In the genomic region with DNA sequence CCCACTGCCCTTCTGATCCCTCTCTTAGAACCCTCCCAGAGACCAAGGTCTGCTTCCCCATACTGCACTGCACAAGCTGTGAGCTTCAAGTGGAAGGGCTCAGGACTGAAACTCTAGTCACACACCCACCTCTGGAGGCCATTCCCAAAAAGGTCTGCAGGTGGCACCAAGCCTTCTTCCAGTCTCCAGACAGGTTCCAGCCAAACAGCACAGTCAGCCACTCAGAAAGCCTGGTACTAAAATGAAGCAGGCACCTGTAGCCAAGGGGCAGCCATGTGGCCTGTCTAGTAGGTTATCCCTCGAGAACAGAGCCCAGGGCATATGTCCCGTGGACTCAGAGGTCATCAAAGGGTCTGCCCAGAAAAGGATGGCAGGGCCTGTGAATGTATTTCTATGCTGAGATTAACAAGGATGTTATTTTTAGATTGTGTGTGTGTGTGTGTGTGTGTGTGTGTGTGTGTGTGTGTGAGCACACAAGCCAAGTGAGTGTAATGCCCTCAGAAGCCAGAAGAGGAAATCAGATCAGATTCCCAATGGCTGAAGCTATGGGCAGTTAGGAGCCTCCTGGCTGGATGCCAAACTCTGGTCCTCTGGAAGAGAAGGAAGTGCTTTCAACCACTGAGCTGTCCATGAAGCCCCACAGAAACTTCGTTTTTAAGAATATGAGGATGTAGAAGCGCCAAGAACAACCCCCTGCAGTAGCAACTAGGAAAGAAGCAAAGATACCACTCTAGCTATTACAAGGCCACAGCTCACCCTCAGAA, we compare ENCODE assay signal across 8 mouse cellular contexts. TPM values are rescaled to one million over a fixed set of nuclear protein-coding genes. Genes with fewer than 3 reads are reported as not detected.
DNase-seq lines count a peak whose midpoint lies in the region; ATAC-seq and TF ChIP-seq lines count a peak whose summit lies in the region.

Gene Rbfox3 (minus strand): TSS at position 291 of the 764 bp plus-strand sequence.

- no peak for ATAC-seq in forebrain, embryonic 16.5 days
- no peak for ATAC-seq in midbrain, embryonic 14.5 days (ENCODE audit: low FRiP score, low TSS enrichment)

- H3K9me3 ChIP-seq in forebrain, embryonic 16.5 days (ENCODE audit: control insufficient read depth, low read length), result no peaks in the 10 kb centered on the region
- no peaks in the 10 kb centered on the region for H3K9me3 ChIP-seq in midbrain, embryonic 14.5 days (ENCODE audit: control insufficient read depth, low read length)

- no peaks in the 10 kb centered on the region for H3K36me3 ChIP-seq in forebrain, embryonic 16.5 days (ENCODE audit: control insufficient read depth, insufficient read depth)
- H3K36me3 ChIP-seq in midbrain, embryonic 14.5 days (ENCODE audit: control insufficient read depth, insufficient read depth, low read length), result no peaks in the 10 kb centered on the region

- H3K27ac ChIP-seq in forebrain, embryonic 16.5 days (ENCODE audit: low read length), result no peak within 1 kb of the TSS
- H3K27ac ChIP-seq in midbrain, embryonic 14.5 days (replicated peaks; ENCODE audit: low read depth, low read length), result peak within 1 kb of the TSS; percentile 28

- peaks cover 8% of the 10 kb centered on the region; the same call in 1 of the 2 replicates for H3K27me3 ChIP-seq in forebrain, embryonic 16.5 days (replicated peaks; ENCODE audit: control insufficient read depth, insufficient read depth, low read length)
- H3K27me3 ChIP-seq in midbrain, embryonic 14.5 days (ENCODE audit: control insufficient read depth, insufficient read depth, low read length), result no peaks in the 10 kb centered on the region

- 51% methylated on average over 4 of the region's 4 CpGs for WGBS in forebrain, embryonic 16.5 days
- 60% methylated on average over 4 of the region's 4 CpGs for WGBS in midbrain, embryonic 14.5 days

- TF ChIP-seq POLR2A in brain, embryonic 14.5 days (IDR thresholded peaks at IDR 0.05; ENCODE audit: borderline replicate concordance, extremely low read depth, insufficient read depth, insufficient read length, poor library complexity, severe bottlenecking), result no peak

- H3K4me1 ChIP-seq in forebrain, embryonic 16.5 days (replicated peaks; ENCODE audit: control insufficient read depth, insufficient read depth, low read length), result peaks cover 28% of the 10 kb centered on the region
- H3K4me1 ChIP-seq in midbrain, embryonic 14.5 days (ENCODE audit: control insufficient read depth, insufficient read depth, low read length), result peaks cover 40% of the 10 kb centered on the region

- H3K9ac ChIP-seq in forebrain, embryonic 16.5 days (replicated peaks; ENCODE audit: low read depth, low read length), result no peak within 1 kb of the TSS
- H3K9ac ChIP-seq in midbrain, embryonic 14.5 days (replicated peaks; ENCODE audit: low read length), result no peak within 1 kb of the TSS

- H3K4me2 ChIP-seq in forebrain, embryonic 16.5 days (ENCODE audit: low read length), result no peak within 1 kb of the TSS
- H3K4me2 ChIP-seq in midbrain, embryonic 14.5 days (ENCODE audit: low read length), result peak within 1 kb of the TSS; percentile 92

- peak; percentile 58 for DNase-seq in kidney, postnatal 10 days
- no peak for DNase-seq in kidney, adult 18-20 months
- DNase-seq in brain, embryonic 14.5 days (ENCODE audit: low read depth), result peak; percentile 66
- peak; percentile 69 for DNase-seq in midbrain, embryonic 14.5 days
- no peak for DNase-seq in adrenal gland, postnatal 25 days
- no peak for DNase-seq in adrenal gland, adult 2 months
- no peak for DNase-seq in frontal cortex, postnatal 25 days (ENCODE audit: low spot score in 2 of 2)

- H3K4me3 ChIP-seq in forebrain, embryonic 16.5 days (replicated peaks; ENCODE audit: low read length), result no peak within 1 kb of the TSS
- H3K4me3 ChIP-seq in midbrain, embryonic 14.5 days (replicated peaks; ENCODE audit: low read depth, low read length), result no peak within 1 kb of the TSS

- peak; percentile 40; the same call in 1 of the 2 replicates for TF ChIP-seq CTCF in brain, embryonic 14.5 days (IDR thresholded peaks at IDR 0.05; ENCODE audit: borderline replicate concordance, extremely low read depth, insufficient read depth, insufficient read length)

RNA-seq across cellular contexts. Expression of gene Rbfox3, which starts in this region (rescaled TPM):
- polyA plus RNA-seq in brain, embryonic 14.5 days (2012; rRNA removed), result 19.7 and 37.6 TPM in 2 replicates
- polyA plus RNA-seq in forebrain, embryonic 16.5 days (2015; fragmentation: Nextera tagmentation; extraction: Ambion mirVana), result 46.4 and 56.3 TPM in 2 replicates
- 31.7 and 41.9 TPM in 2 replicates for polyA plus RNA-seq in midbrain, embryonic 14.5 days (2014; fragmentation: Nextera tagmentation; extraction: Ambion mirVana)
- 6.2 and 7.2 TPM in 2 replicates for total RNA-seq in adrenal gland, postnatal 25 days (2021)
- total RNA-seq in adrenal gland, adult 2 months (2021), result 1 to 10 TPM; 4.2 to 7.8 TPM
- polyA plus RNA-seq in adrenal gland, adult 2 months (2012; rRNA removed), result 3.3 TPM in 2 replicates

Comparison
In these comparisons a context has a peak if more than half of its experiments do, and no peak if none do; other contexts are left out.
1. DNase-seq: peak in kidney, postnatal 10 days (single experiment), brain, embryonic 14.5 days (single experiment) and midbrain, embryonic 14.5 days (single experiment); none in kidney, adult 18-20 months (single experiment), adrenal gland, postnatal 25 days (single experiment), adrenal gland, adult 2 months (single experiment) and frontal cortex, postnatal 25 days (0 of 2).